Mouse (Mus musculus) layer of hippocampus, postnatal 25 days (tissue): Measurements from ENCODE around the gene Gab3. TPM values are rescaled to one million over a fixed set of nuclear protein-coding genes. Genes with fewer than 3 reads are reported as not detected.

Experiments
- DNase-seq, 2 experiments: peaks; one replicate each; pipeline ENCODE4 v3.0.0; 2022; ENCODE audit warnings: mixed read lengths in 2 of 2, low spot score in 1 of 2; ENCODE audit errors: extremely low spot score in 1 of 2
- total RNA-seq, 2 experiments: library from RNA; stranded (reverse); gene quantifications; 2 replicates each; pipeline ENCODE4 v1.2.3; 2021

Gab3 gene
- total RNA-seq, result 1 to 10 TPM; 1.9 to 2.2 TPM

- peak in 1 of 2 experiments; percentile 10 for DNase-seq
Measured at GRCm38 (mm10) chrX:75084774-75085508, at the start of gene Gab3. Gene Gab3 (minus strand): TSS chrX:75085458.

- DNase-seq, result peak; percentile 40 to 42
Measured at GRCm38 (mm10) chrX:75130467-75131160, 45.4 kb upstream of the Gab3 start, which contains the start of gene Mpp1. Gene Mpp1 (minus strand): TSS chrX:75131016.

- DNase-seq, result no peak
Measured at GRCm38 (mm10) chrX:75129474-75129873, 44.2 kb upstream of the Gab3 start.

GRCm38 (mm10) chrX:75128333-75128980 lies 43.2 kb upstream of the Gab3 start:
- no peak for DNase-seq

- no peak for DNase-seq
Measured at GRCm38 (mm10) chrX:75126893-75127292, 41.6 kb upstream of the Gab3 start.

- DNase-seq, result no peak
Measured at GRCm38 (mm10) chrX:75125606-75126005, 40.3 kb upstream of the Gab3 start.

GRCm38 (mm10) chrX:75115550-75115949 lies 30.3 kb upstream of the Gab3 start:
- DNase-seq, result no peak

GRCm38 (mm10) chrX:75102293-75102692 lies 17.0 kb upstream of the Gab3 start:
- DNase-seq, result no peak

- DNase-seq, result no peak
Measured at GRCm38 (mm10) chrX:75098799-75099198, 13.5 kb upstream of the Gab3 start.

GRCm38 (mm10) chrX:75096163-75096770 lies 11.0 kb upstream of the Gab3 start:
- DNase-seq, result no peak

- DNase-seq, result peak; percentile 70 to 78
Measured at GRCm38 (mm10) chrX:75095369-75096162, 10.3 kb upstream of the Gab3 start, which contains the start of gene Dkc1. Gene Dkc1 (plus strand): TSS chrX:75095854.

- no peak for DNase-seq
Measured at GRCm38 (mm10) chrX:75085654-75086053, 396 bp upstream of the Gab3 start.

- DNase-seq, result peak in 1 of 2 experiments; percentile 8
Measured at GRCm38 (mm10) chrX:75083982-75084773, 1.1 kb downstream of the Gab3 start.

GRCm38 (mm10) chrX:75082351-75082750 lies 2.9 kb downstream of the Gab3 start:
- DNase-seq, result no peak

GRCm38 (mm10) chrX:75056120-75056775 lies 29.0 kb downstream of the Gab3 start:
- DNase-seq, result no peak

GRCm38 (mm10) chrX:75046921-75047635 lies 38.2 kb downstream of the Gab3 start:
- no peak for DNase-seq

GRCm38 (mm10) chrX:75045931-75046330 lies 39.3 kb downstream of the Gab3 start:
- no peak for DNase-seq

- no peak for DNase-seq
Measured at GRCm38 (mm10) chrX:75044595-75044994, 40.7 kb downstream of the Gab3 start.
